Mouse (Mus musculus) erythroblast, embryonic 14.5 days (primary cell): ENCODE data around the gene Actr2.

Experiments used
- GATA1 ChIP-seq: IDR thresholded peaks from 2 replicates; pipeline ENCODE4 v1.6.1; 2012; ENCODE audit warnings: low read length, inconsistent platforms, mixed read lengths
- TAL1 ChIP-seq: IDR thresholded peaks from 3 replicates; pipeline ENCODE4 v1.6.1; 2012; ENCODE audit warnings: low read length, inconsistent platforms, mixed read lengths

DNA sequence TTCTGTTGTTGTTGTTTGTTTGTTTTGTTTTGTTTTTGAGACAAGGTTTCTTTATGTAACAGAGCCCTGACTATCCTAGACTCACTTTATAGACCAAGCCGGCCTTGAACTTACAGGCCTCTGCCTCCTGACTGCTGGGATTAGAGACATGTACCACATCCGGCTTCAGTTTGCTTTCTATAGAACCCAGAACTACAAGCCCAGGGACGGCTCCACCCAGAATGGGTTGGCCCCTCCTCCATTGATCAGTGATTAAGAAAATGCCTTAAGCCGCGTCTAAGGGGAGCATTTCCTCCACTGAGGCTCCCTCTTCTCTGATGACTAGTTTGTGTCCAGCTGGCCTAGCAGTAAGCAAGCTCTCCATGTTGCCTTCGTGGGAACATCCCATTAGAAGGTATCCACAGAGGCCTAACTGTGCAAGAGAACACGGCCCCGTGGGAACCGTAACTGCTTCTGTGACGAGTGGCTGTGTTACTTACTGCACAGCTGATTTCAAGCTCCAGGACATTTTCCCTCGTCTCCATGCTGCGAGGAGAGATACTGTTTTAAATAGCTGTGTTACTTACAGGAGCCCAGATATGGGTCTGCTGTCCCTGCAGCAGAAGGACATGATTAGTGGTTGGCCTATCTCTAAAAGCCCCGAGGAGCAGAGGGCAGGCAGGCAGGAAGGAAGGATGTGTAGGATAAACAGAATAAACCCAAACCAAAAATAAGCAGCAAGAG is 59.7 kb downstream of the Actr2 start:
- TF ChIP-seq GATA1: no peak
- TF ChIP-seq TAL1: no peak
